9 mouse cellular contexts compared by ENCODE assay signal in the genomic region with DNA sequence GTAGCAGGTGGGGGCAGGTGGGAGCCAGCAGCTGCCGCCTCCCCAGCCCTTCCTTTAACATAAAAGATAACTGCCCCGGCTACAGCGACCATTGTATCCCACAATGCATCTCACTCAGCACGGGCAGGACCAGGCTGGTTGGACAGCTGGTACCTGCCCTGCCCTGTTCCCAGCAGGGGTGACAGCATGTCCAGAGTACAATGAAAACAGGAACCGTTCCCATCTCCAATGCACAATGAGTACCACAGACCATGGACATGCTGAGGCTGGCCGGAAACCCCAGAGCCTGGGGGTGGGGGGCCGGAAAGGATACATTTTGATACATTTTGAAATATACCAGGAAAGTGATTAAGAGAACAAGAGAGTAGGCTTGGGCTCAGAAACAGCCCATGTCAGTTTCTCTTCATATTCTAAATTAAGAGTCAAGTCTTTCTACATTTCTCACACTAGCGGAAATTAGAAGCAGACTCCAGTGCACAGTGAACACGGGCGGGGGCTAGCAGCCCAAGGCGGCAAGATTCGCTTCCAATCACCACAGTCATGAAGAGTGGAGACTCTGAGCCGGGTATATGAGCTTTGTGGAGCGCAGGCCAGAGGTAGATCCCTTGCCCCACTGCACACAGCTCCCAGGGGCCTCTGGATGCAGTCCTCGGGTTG. TPM values are rescaled to one million over a fixed set of nuclear protein-coding genes. Genes with fewer than 3 reads are reported as not detected.
DNase-seq lines count a peak whose midpoint lies in the region; ATAC-seq and TF ChIP-seq lines count a peak whose summit lies in the region.
"Had no signal": no experiment of that assay in that cellular context is flagged by ENCODE, and none has a peak within 500 bp of the region (broad histone marks: within the 10 kb centered on the region; RNA-seq: fewer than 3 reads in every experiment).

No protein-coding gene starts in this region.

- H3K9me3 ChIP-seq in forebrain, postnatal 0 days (ENCODE audit: low read length) = no peaks in the 10 kb centered on the region
- no peaks in the 10 kb centered on the region for H3K9me3 ChIP-seq in forebrain, embryonic 11.5 days (ENCODE audit: control insufficient read depth, low read length)
- no peaks in the 10 kb centered on the region for H3K9me3 ChIP-seq in midbrain, embryonic 10.5 days (replicated peaks)
- H3K9me3 ChIP-seq: midbrain, embryonic 12.5 days had no signal

- H3K27me3 ChIP-seq in forebrain, postnatal 0 days (ENCODE audit: insufficient read depth, low read length) = no peaks in the 10 kb centered on the region
- H3K27me3 ChIP-seq in forebrain, embryonic 11.5 days (ENCODE audit: control insufficient read depth, insufficient read depth, low read length) = no peaks in the 10 kb centered on the region
- 0 out of 2 replicates have a peak, but pooled peaks cover under 1% of the 10 kb centered on the region for H3K27me3 ChIP-seq in midbrain, embryonic 10.5 days (ENCODE audit: low read depth, poor library complexity, severe bottlenecking)
- H3K27me3 ChIP-seq: midbrain, embryonic 12.5 days had no signal

- no peak overlapping the region for H3K9ac ChIP-seq in forebrain, postnatal 0 days
- no peak overlapping the region for H3K9ac ChIP-seq in forebrain, embryonic 11.5 days (ENCODE audit: low read length)
- H3K9ac ChIP-seq: midbrain, embryonic 12.5 days had no signal

- 65% methylated on average over 15 of the region's 15 CpGs for WGBS in forebrain, postnatal 0 days
- 70% methylated on average over 15 of the region's 15 CpGs for WGBS in forebrain, embryonic 11.5 days
- 76% methylated on average over 15 of the region's 15 CpGs for WGBS in midbrain, embryonic 10.5 days

- DNase-seq in forebrain, postnatal 0 days = no peak
- DNase-seq in forebrain, embryonic 11.5 days (ENCODE audit: low spot score) = no peak
- peak; percentile 34 for DNase-seq in lung, postnatal 25 days (ENCODE audit: low spot score)
- no peak for DNase-seq in lung, postnatal 10 days
- peak; percentile 44 to 45 for DNase-seq in cerebellum, postnatal 36 days
- DNase-seq in right cerebral cortex, postnatal 14 days = peak; percentile 45
- DNase-seq in midbrain, embryonic 10.5 days (ENCODE audit: low spot score) = no peak
- DNase-seq in spleen, adult 18-20 months = no peak

- H3K27ac ChIP-seq in forebrain, postnatal 0 days (ENCODE audit: low read depth, low read length) = no peak overlapping the region
- no peak overlapping the region for H3K27ac ChIP-seq in forebrain, embryonic 11.5 days (ENCODE audit: low read depth, low read length)
- H3K27ac ChIP-seq in midbrain, embryonic 10.5 days (replicated peaks) = no peak overlapping the region
- H3K27ac ChIP-seq: midbrain, embryonic 12.5 days had no signal

- TF ChIP-seq CTCF in forebrain, postnatal 0 days (IDR thresholded peaks at IDR 0.05; ENCODE audit: low read depth) = no peak

- no peak overlapping the region for H3K4me3 ChIP-seq in forebrain, postnatal 0 days (ENCODE audit: low read depth, low read length)
- H3K4me3 ChIP-seq in forebrain, embryonic 11.5 days (ENCODE audit: low read depth, low read length) = no peak overlapping the region
- no peak overlapping the region for H3K4me3 ChIP-seq in midbrain, embryonic 10.5 days
- H3K4me3 ChIP-seq: midbrain, embryonic 12.5 days had no signal

- ATAC-seq in forebrain, postnatal 0 days = peak; percentile 51
- no peak for ATAC-seq in forebrain, embryonic 11.5 days (replicated peaks; ENCODE audit: low FRiP score)

- no peak overlapping the region for H3K4me2 ChIP-seq in forebrain, postnatal 0 days (ENCODE audit: low read depth)
- H3K4me2 ChIP-seq in forebrain, embryonic 11.5 days (ENCODE audit: low read depth, low read length, severe bottlenecking) = no peak overlapping the region
- H3K4me2 ChIP-seq: midbrain, embryonic 12.5 days had no signal

- no peaks in the 10 kb centered on the region for H3K4me1 ChIP-seq in forebrain, postnatal 0 days (ENCODE audit: insufficient read depth)
- no peaks in the 10 kb centered on the region; the same call in 1 of the 2 replicates for H3K4me1 ChIP-seq in forebrain, embryonic 11.5 days (replicated peaks; ENCODE audit: control insufficient read depth, insufficient read depth, low read length)
- H3K4me1 ChIP-seq in midbrain, embryonic 10.5 days = peaks cover 27% of the 10 kb centered on the region

- no peaks in the 10 kb centered on the region for H3K36me3 ChIP-seq in forebrain, postnatal 0 days (ENCODE audit: insufficient read depth)
- no peaks in the 10 kb centered on the region for H3K36me3 ChIP-seq in forebrain, embryonic 11.5 days (ENCODE audit: control insufficient read depth, insufficient read depth, low read length)
- H3K36me3 ChIP-seq in midbrain, embryonic 10.5 days = no peaks in the 10 kb centered on the region
- H3K36me3 ChIP-seq: midbrain, embryonic 12.5 days had no signal

RNA-seq across cellular contexts. Expression of a gene that starts 55.4 kb away (rescaled TPM):
- total RNA-seq in forebrain, postnatal 0 days (2014; rRNA removed) = 2.1 and 3.1 TPM in 2 replicates
- 2.0 and 3.2 TPM in 2 replicates for polyA plus RNA-seq in forebrain, postnatal 0 days (2015; fragmentation: Nextera tagmentation; extraction: Ambion mirVana)
- polyA plus RNA-seq in forebrain, embryonic 11.5 days (2014; fragmentation: Nextera tagmentation; extraction: Ambion mirVana) = 0.55 and 0.89 TPM in 2 replicates
- polyA plus RNA-seq in midbrain, embryonic 10.5 days (2016; fragmentation: Nextera tagmentation; extraction: Ambion mirVana) = 0.54 and 0.61 TPM in 2 replicates

Comparison
In these comparisons a context has a peak if more than half of its experiments do, and no peak if none do; other contexts are left out.
1. DNase-seq: peak in lung, postnatal 25 days (single experiment), cerebellum, postnatal 36 days (2 of 2) and right cerebral cortex, postnatal 14 days (single experiment); none in forebrain, postnatal 0 days (single experiment), forebrain, embryonic 11.5 days (single experiment), lung, postnatal 10 days (single experiment), midbrain, embryonic 10.5 days (single experiment) and spleen, adult 18-20 months (0 of 2).